Mouse (Mus musculus) ES-E14 (cell line): Measurements from ENCODE around the gene Knop1. TPM values are rescaled to one million over a fixed set of nuclear protein-coding genes. Genes with fewer than 3 reads are reported as not detected.

Source experiments
- DNase-seq: peaks from one replicate; pipeline ENCODE4 v3.0.0-alpha.2; 2013; ENCODE audit warnings: low read depth, low spot score
- H3K27ac ChIP-seq: 2 replicates; pipeline ENCODE4 v1.5.1; 2012; ENCODE audit warnings: low read depth, mild to moderate bottlenecking, low read length, moderate library complexity, mixed read lengths; ENCODE audit not compliant: poor library complexity, insufficient read depth, severe bottlenecking
- H3K36me3 ChIP-seq: 2 replicates; pipeline ENCODE4 v1.6.1; 2012; ENCODE audit warnings: mild to moderate bottlenecking, low read length, moderate library complexity, mixed read lengths; ENCODE audit not compliant: control insufficient read depth, poor library complexity, insufficient read depth, severe bottlenecking
- H3K4me1 ChIP-seq, 2 experiments: fragments of 150-350 bp in 1 of 2; sonication (generic) in 1 of 2; 2 replicates each; pipeline ENCODE4 v1.6.1; 2012; ENCODE audit warnings: low read length in 2 of 2, mild to moderate bottlenecking in 1 of 2, mixed read lengths in 1 of 2; ENCODE audit not compliant: control insufficient read depth in 2 of 2, insufficient read depth in 2 of 2, poor library complexity in 1 of 2
- H3K4me3 ChIP-seq, 2 experiments: fragments of 150-350 bp in 1 of 2; sonication (generic) in 1 of 2; 2 replicates each; pipeline ENCODE4 v1.5.1; 2012; ENCODE audit warnings: low read length in 2 of 2, low read depth in 1 of 2, mild to moderate bottlenecking in 1 of 2, mixed read lengths in 1 of 2; ENCODE audit not compliant: insufficient read depth in 1 of 2, poor library complexity in 1 of 2, severe bottlenecking in 1 of 2
- H3K9ac ChIP-seq: 2 replicates; pipeline ENCODE4 v1.6.1; 2012; ENCODE audit warnings: low read depth, mild to moderate bottlenecking, low read length, mixed read lengths; ENCODE audit not compliant: poor library complexity, insufficient read depth, severe bottlenecking
- H3K9me3 ChIP-seq: fragments of 150-350 bp; sonication (generic); 2 replicates; pipeline ENCODE4 v1.6.1; 2012; ENCODE audit warnings: low read depth, mild to moderate bottlenecking, low read length; ENCODE audit not compliant: control insufficient read depth, insufficient read depth
- CHD2 ChIP-seq: IDR thresholded peaks from 2 replicates; pipeline ENCODE4 v1.6.1; 2014; ENCODE audit warnings: mild to moderate bottlenecking, low read depth, low read length, inconsistent platforms
- HCFC1 ChIP-seq: IDR thresholded peaks from 2 replicates; pipeline ENCODE4 v1.6.1; 2012; ENCODE audit warnings: low read length, inconsistent platforms, borderline replicate concordance; ENCODE audit not compliant: insufficient read depth
- MAFK ChIP-seq: IDR thresholded peaks from 2 replicates; pipeline ENCODE4 v1.6.1; 2014; ENCODE audit warnings: mild to moderate bottlenecking, low read depth, low read length, inconsistent platforms; ENCODE audit not compliant: insufficient read depth
- ZC3H11A ChIP-seq: IDR thresholded peaks from 2 replicates; pipeline ENCODE4 v1.6.1; 2012; ENCODE audit warnings: low read depth, mild to moderate bottlenecking, inconsistent platforms, low read length, borderline replicate concordance
- ZNF384 ChIP-seq: IDR thresholded peaks from 2 replicates; pipeline ENCODE4 v1.6.1; 2012; ENCODE audit warnings: low read depth, low read length, inconsistent platforms
- in situ Hi-C, 2 experiments: fragments of 600-800 bp; cut with MboI; formaldehyde crosslinking; loops; one replicate each; pipeline ENCODE4 v1.15.1; 2025; ENCODE audit warnings: low sequenced_read_pairs in 2 of 2, inconsistent platforms in 1 of 2; ENCODE audit not compliant: unreplicated experiment in 2 of 2
- total RNA-seq: library from RNA; depleted of rRNA; stranded (reverse); fragments of 300-350 nt; gene quantifications from 2 replicates; pipeline ENCODE4 v1.2.3, GENCODE M21; 2012

The Knop1 gene
- total RNA-seq, 1 experiment = 56.8 TPM

GRCm38 (mm10) chr7:118841796-118842195 is 14.3 kb downstream of the Knop1 start:
- TF ChIP-seq ZNF384 = no peak
- TF ChIP-seq ZC3H11A = no peak
- TF ChIP-seq CHD2 = no peak

GRCm38 (mm10) chr7:118841030-118841745 is 14.9 kb downstream of the Knop1 start:
- TF ChIP-seq HCFC1 = no peak
- no peak for TF ChIP-seq CHD2
- no peak for TF ChIP-seq MAFK
- TF ChIP-seq ZNF384 = no peak
- TF ChIP-seq ZC3H11A = no peak
- no peaks in the 10 kb centered on the region for H3K9me3 ChIP-seq
- in situ Hi-C loops = no loop called here
- peaks cover 0 to 2% of the 10 kb centered on the region in 2 experiments; a peak in 2 of 4 replicates for H3K4me1 ChIP-seq
- peaks cover 41% of the 10 kb centered on the region for H3K36me3 ChIP-seq
- DNase-seq = no peak
- H3K27ac ChIP-seq = no peak overlapping the region
- H3K9ac ChIP-seq = no peak overlapping the region
- no peak overlapping the region for H3K4me3 ChIP-seq

More at GRCm38 (mm10) chr7:118841796-118842195, 14.3 kb downstream of the Knop1 start:
- no peak for DNase-seq
- Histone ChIP-seq H3K4me1 (peaks cover 0 to 2% of the 10 kb centered on the region in 2 experiments; a peak in 2 of 4 replicates), H3K4me3 (no peak overlapping the region), H3K27ac (no peak overlapping the region), H3K9me3 (no peaks in the 10 kb centered on the region), H3K9ac (no peak overlapping the region), H3K36me3 (peaks cover 46% of the 10 kb centered on the region)
- in situ Hi-C loops = no loop called here

DNA sequence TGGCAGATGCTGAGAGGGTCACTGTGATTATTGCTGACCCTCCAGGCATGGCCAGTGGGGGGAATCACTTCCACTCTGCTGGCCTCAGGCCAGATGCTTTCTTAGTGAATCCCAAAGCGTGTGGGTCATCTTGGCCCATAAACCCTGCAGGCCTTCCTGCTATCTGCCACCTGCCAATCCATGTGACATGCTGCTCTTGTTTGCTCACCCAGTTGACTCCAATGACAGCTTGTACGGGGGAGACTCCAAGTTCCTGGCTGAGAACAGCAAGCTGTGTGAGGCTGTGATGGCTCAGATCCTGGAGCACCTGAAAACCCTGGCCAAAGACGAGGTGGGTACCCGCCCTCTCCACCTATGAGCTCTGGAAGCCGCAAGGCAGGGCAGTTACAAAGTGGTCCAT is 18.2 kb downstream of the Knop1 start:
- peaks cover 0 to 2% of the 10 kb centered on the region in 2 experiments; a peak in 2 of 4 replicates for H3K4me1 ChIP-seq
- H3K27ac ChIP-seq = no peak overlapping the region
- DNase-seq = no peak
- H3K4me3 ChIP-seq = no peak overlapping the region
- in situ Hi-C loops = no loop called here
- peaks cover 16% of the 10 kb centered on the region for H3K36me3 ChIP-seq
- no peak for TF ChIP-seq CHD2
- TF ChIP-seq ZC3H11A = no peak
- no peak for TF ChIP-seq MAFK
- no peak for TF ChIP-seq HCFC1
- TF ChIP-seq ZNF384 = no peak
- no peaks in the 10 kb centered on the region for H3K9me3 ChIP-seq
- H3K9ac ChIP-seq = no peak overlapping the region

GRCm38 (mm10) chr7:118827975-118828416 is 28.1 kb downstream of the Knop1 start:
- no peak for TF ChIP-seq CHD2
- TF ChIP-seq MAFK = peak; percentile 68
- no peak overlapping the region for H3K27ac ChIP-seq

More at GRCm38 (mm10) chr7:118827975-118828416, 28.1 kb downstream of the Knop1 start:
- Histone ChIP-seq H3K4me1 (peaks cover 0 to 7% of the 10 kb centered on the region in 2 experiments; a peak in 2 of 4 replicates), H3K4me3 (no peak overlapping the region), H3K36me3 (peaks cover 3% of the 10 kb centered on the region; the same call in 1 of the 2 replicates), H3K9ac (no peak overlapping the region), H3K9me3 (no peaks in the 10 kb centered on the region)
- in situ Hi-C loops = no loop called here
- no peak for DNase-seq
